Mouse (Mus musculus) midbrain, embryonic 13.5 days (tissue): ENCODE measurements around the gene Cyp2j9. TPM values are rescaled to one million over a fixed set of nuclear protein-coding genes. Genes with fewer than 3 reads are reported as not detected.

Source experiments
- ATAC-seq: fragments of 200-750 bp; cut with Nextera tagmentation; 2 replicates; pipeline ENCODE4 v1.8.0; 2017; ENCODE audit warnings: mild to moderate bottlenecking, moderate TSS enrichment, moderate library complexity
- H3K27ac ChIP-seq: fragments of 300-500 bp; sonication (generic); 2 replicates; pipeline ENCODE4 v1.5.1; 2015; ENCODE audit warnings: inconsistent platforms, mild to moderate bottlenecking, moderate library complexity
- H3K27me3 ChIP-seq: fragments of 300-500 bp; sonication (generic); 2 replicates; pipeline ENCODE4 v1.6.1; 2015; ENCODE audit warnings: mild to moderate bottlenecking, inconsistent platforms
- H3K36me3 ChIP-seq: fragments of 300-500 bp; sonication (generic); 2 replicates; pipeline ENCODE4 v1.6.1; 2015; ENCODE audit warnings: mild to moderate bottlenecking, inconsistent platforms
- H3K4me1 ChIP-seq: fragments of 300-500 bp; sonication (generic); replicated peaks from 2 replicates; pipeline ENCODE4 v1.6.1; 2015; ENCODE audit warnings: inconsistent platforms
- H3K4me2 ChIP-seq: fragments of 300-500 bp; sonication (generic); replicated peaks from 2 replicates; pipeline ENCODE4 v1.6.1; 2015; ENCODE audit warnings: moderate library complexity, mild to moderate bottlenecking, inconsistent platforms
- H3K4me3 ChIP-seq: fragments of 300-500 bp; sonication (generic); replicated peaks from 2 replicates; pipeline ENCODE4 v1.5.1; 2015; ENCODE audit warnings: mild to moderate bottlenecking, inconsistent platforms
- H3K9ac ChIP-seq: fragments of 300-500 bp; sonication (generic); replicated peaks from 2 replicates; pipeline ENCODE4 v1.6.1; 2015; ENCODE audit warnings: mild to moderate bottlenecking, inconsistent platforms
- H3K9me3 ChIP-seq: fragments of 300-500 bp; sonication (generic); 2 replicates; pipeline ENCODE4 v1.6.1; 2016; ENCODE audit warnings: mild to moderate bottlenecking, inconsistent platforms
- WGBS: fragments of 180-500 bp; shearing (Covaris S2); methylation state at CpG from one replicate; pipeline ENCODE4 v1.1.7; 2015; 5-methylcytosine and 5-hydroxymethylcytosine counted together
- polyA plus RNA-seq: library from polyadenylated mRNA; unstranded; fragments of >200 nt; fragmentation: Nextera tagmentation; extraction: Ambion mirVana; gene quantifications from 2 replicates; pipeline ENCODE4 v1.2.1, GENCODE M21; 2015

The Cyp2j9 gene
- polyA plus RNA-seq, 1 experiment from 2014 or later = 1.6 TPM

DNA sequence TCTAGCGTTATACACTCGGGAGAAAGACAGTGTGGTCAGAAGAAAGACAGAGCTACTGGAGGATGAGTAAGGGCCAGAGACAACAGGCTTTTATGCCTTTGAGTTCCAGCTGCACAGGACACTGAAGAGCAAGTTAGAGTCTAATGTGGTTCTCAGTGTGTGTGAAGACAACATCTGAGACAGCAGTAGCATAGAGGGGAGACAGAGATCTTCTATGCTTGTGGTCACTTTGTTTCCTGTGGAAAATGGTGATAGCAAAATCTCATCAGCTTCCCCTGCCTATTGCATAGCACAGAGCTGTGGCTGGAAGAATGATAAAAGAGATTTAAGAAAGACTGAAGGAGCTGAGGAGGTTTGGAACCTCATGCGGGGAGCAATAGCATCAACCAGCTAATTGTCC lies 39.8 kb downstream of the Cyp2j9 start:
- no peak overlapping the region for H3K4me2 ChIP-seq

DNA sequence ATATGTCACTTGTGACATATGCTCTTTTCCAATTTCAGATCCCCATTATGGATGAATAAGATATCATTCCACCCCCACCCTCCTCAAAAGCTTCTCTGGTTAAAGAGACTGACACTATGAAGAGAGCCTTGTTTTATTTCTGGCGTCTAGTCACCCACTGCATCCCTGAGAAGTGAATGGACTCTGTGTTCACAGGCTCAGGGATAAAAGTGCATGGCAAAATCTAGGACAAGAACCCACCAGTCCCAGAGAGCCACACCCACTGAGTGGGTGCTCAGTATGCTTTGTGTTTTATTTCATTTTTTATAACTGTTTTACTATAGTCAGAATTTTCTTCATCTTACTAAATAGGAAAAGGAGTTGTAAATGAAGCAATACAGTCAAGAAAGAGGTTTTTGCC lies 45.4 kb downstream of the Cyp2j9 start:
- H3K36me3 ChIP-seq = no peaks in the 10 kb centered on the region
- H3K4me3 ChIP-seq = no peak overlapping the region
- WGBS = 36% methylated on average over 1 of the region's 1 CpGs
- H3K4me2 ChIP-seq = no peak overlapping the region
- H3K9ac ChIP-seq = no peak overlapping the region
- H3K9me3 ChIP-seq = no peaks in the 10 kb centered on the region
- no peak for ATAC-seq
- H3K27ac ChIP-seq = no peak overlapping the region
- no peaks in the 10 kb centered on the region for H3K27me3 ChIP-seq
- H3K4me1 ChIP-seq = no peaks in the 10 kb centered on the region

More for the DNA sequence above, 39.8 kb downstream of the Cyp2j9 start:
- Histone ChIP-seq H3K4me1 (peaks cover 9% of the 10 kb centered on the region; the same call in 1 of the 2 replicates), H3K9ac (no peak overlapping the region), H3K27ac (no peak overlapping the region), H3K36me3 (no peaks in the 10 kb centered on the region), H3K4me3 (no peak overlapping the region), H3K27me3 (no peaks in the 10 kb centered on the region), H3K9me3 (no peaks in the 10 kb centered on the region)
- ATAC-seq = no peak
- WGBS = 91% methylated on average over 3 of the region's 3 CpGs

DNA sequence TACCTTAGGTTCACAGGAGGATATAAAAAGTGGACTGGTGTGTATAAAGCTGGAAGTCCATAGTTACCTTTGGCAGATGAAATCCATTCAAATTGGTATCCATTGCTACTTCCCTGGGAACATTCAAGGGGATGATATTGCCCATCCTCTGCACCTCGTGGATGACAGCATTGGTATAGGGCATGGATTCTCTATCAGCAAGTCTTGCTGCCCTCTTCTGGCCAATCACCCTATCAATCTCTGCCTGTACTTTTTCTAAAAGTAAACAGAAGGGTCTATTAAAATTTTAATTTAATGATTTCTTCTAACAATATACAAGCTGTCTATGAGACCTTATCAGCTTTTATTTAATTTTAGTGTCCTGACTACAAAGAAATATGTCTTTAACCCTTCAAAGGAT lies 65.6 kb downstream of the Cyp2j9 start:
- H3K27me3 ChIP-seq = no peaks in the 10 kb centered on the region
- WGBS = 22% methylated on average over 1 of the region's 1 CpGs
- H3K4me2 ChIP-seq = no peak overlapping the region
- H3K4me1 ChIP-seq = no peaks in the 10 kb centered on the region
- ATAC-seq = peak; percentile 50; the same call in 1 of the 2 replicates
- H3K36me3 ChIP-seq = 0 out of 2 replicates have a peak, but pooled peaks cover 4% of the 10 kb centered on the region
- H3K9ac ChIP-seq = no peak overlapping the region
- H3K9me3 ChIP-seq = no peaks in the 10 kb centered on the region
- H3K4me3 ChIP-seq = no peak overlapping the region
- no peak overlapping the region for H3K27ac ChIP-seq

DNA sequence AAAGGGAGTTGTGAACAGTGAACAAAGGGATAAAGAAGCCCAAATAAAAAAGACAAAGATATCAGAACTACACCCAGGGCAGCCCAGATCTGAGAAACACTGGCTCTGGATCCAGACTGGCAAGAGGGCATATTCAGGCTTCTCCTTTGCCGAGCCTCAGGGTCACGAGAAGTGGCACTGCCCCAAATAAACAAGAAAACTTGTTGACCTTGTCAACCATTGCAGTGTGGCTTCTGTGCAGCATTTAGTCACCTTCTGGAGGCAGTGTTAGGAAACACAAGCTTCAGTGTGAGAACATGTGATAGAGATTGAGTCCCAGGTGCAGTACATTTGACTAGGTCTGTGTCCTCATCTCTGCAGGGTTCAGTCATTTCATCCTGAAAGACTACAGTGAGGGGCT lies 69.1 kb downstream of the Cyp2j9 start:
- H3K9me3 ChIP-seq = no peaks in the 10 kb centered on the region
- no peaks in the 10 kb centered on the region for H3K4me1 ChIP-seq
- H3K27ac ChIP-seq = no peak overlapping the region
- no peak for ATAC-seq
- no peak overlapping the region for H3K4me2 ChIP-seq
- H3K36me3 ChIP-seq = no peaks in the 10 kb centered on the region
- 86% methylated on average over 2 of the region's 2 CpGs for WGBS
- no peak overlapping the region for H3K9ac ChIP-seq
- no peak overlapping the region for H3K4me3 ChIP-seq
- no peaks in the 10 kb centered on the region for H3K27me3 ChIP-seq

Other genes starting within 250 kb of the Cyp2j9 start
- not detected in 2 replicates for gene Cyp2j11, start 242.9 kb downstream of the Cyp2j9 start, polyA plus RNA-seq
- gene Cyp2j8, start 84.2 kb downstream of the Cyp2j9 start, polyA plus RNA-seq = not detected in 2 replicates
- gene Cyp2j6, start 37.9 kb downstream of the Cyp2j9 start, polyA plus RNA-seq = 3.2 and 3.7 TPM in 2 replicates
- gene Cyp2j5, start 72.6 kb upstream of the Cyp2j9 start, polyA plus RNA-seq = not detected in 2 replicates
- gene Gm12695, start 193.6 kb upstream of the Cyp2j9 start, polyA plus RNA-seq = 0.08 TPM in 1 of 2 replicates, not detected in the other